Mouse (Mus musculus): ENCODE data around the gene Plxnb2.
A peak's percentile ranks its signal among the peaks of the same experiment; 100 is the strongest.

Gene Plxnb2

GRCm38 (mm10) chr15:89149271-89150040 is 31.1 kb downstream of the Plxnb2 start, which contains the start of gene Mapk11:
Gene Mapk11 (minus strand): TSS chr15:89149628.
- DNase-seq (ENCODE audit: inconsistent ontology term) = no peak

DNA sequence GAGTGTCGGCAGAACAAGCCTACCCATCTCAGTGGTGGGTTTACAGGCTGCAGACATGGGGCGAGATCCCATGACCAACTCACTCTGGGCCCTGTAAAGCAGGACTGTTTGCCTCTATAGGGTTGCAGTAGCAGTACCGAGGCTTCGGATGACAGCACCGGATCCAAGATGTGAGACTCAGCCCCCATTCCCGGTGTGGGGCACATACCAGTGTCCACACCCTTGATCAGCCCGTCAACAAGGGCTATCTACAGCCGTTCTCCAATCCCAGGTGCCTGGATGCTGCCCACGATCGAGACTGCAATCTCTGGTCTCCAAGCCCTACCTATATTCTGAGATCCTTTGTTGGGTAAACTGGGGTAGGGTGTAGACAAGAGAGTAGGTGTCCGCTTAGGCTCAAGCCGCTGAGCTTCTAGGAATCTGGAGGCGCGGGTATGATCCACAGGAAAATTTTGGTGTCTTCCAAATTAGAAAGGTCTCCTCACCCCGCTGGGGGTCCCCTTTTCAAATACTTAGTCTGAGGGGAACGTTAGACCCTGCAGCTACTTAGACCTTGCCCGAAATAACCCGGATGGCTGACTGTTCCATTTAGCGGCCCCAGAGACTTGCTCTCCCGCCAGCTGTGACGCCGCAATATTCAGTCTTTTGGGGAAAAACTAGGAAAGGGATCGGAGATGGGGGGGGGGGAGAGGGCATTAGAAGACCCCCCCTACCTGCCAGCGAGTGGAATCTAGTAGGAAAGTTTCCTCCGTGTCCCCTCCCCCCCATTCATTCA is 31.9 kb downstream of the Plxnb2 start:
- DNase-seq (ENCODE audit: inconsistent ontology term) = no peak

DNA sequence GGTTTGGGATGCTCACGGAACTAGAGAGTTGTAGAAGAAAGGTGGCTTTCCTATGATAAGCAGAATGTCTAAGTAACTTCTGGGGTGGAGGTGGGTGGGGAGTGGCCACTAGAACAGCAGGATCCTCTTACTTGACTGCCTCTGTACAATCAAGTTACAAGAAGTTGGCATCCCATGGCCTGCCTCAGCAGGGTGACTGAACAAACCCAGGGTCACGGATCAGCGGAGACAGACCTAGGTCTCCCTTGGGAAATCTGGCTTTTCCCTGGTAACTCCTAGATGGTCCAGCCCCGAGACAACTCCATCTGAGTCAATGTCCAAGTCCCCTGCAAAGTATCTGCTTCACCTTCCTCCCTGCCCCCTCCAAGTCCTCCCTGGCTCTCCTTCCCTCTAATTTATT is 32.7 kb downstream of the Plxnb2 start:
- no peak for DNase-seq (ENCODE audit: inconsistent ontology term)

DNA sequence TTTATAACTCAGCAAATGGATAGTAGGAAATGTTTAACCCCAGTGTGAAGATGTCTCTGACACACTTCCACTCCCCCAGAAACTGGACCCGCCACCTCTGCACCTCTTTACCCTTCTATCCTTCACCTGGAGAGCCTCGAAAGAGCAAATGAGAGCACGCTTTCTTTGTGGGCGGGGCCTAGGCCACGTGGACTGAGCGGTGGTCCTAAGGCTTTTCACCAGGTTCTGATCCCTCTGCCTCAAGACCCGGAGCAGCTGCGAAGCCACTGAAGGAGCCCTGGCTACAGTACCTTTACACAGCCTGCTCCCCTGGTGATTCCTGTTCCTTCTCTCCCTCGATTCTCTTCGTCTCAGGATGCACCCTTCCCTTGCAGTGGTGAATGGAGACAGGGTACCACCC is 33.1 kb downstream of the Plxnb2 start:
- no peak for DNase-seq (ENCODE audit: inconsistent ontology term)

- DNase-seq (ENCODE audit: inconsistent ontology term) = no peak
These were observed 33.6 kb downstream of the Plxnb2 start for GRCm38 (mm10) chr15:89147024-89147423.

DNA sequence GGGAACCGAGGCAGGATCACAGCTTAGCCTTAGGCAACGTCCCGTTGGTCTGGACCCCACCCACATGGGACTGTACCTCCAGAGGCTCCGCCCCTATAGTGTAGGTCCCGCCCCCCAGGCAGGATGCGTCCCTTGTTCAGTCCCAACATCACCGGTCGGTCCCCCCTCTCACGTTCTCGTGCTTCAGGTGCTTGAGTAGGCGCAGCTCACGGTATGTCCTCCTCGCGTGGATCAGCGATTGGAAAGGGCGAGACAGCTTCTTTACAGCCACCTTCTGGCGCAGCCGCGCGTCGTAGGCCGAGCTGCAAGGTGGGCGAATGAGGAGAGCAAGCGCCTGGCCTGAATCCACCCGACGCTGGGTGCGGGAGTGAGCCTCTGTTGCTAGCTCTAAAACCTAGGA is 34.1 kb downstream of the Plxnb2 start:
- DNase-seq (ENCODE audit: inconsistent ontology term) = peak; percentile 36

- no peak for DNase-seq (ENCODE audit: inconsistent ontology term)
These were observed 34.7 kb downstream of the Plxnb2 start for GRCm38 (mm10) chr15:89145813-89146350.

DNA sequence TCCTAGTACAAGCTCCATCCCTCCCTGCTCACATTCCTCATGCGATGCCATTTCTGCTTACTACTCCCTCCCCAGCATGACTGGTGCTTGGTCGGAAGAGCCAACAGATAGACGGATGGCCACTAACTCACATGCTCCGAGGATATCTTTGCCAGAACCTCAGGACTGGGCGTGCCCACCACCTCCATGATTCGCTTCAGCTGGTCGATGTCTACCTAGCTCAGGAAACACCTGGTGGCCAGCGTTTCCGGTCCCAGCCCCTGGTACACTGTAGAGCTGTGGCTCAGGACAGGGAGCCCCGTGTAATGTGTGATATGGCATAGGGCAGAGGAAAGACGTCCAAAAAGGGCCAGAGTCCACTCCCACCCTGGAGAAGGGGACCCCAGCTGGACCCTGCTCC is 35.6 kb downstream of the Plxnb2 start:
- no peak for DNase-seq (ENCODE audit: inconsistent ontology term)

GRCm38 (mm10) chr15:89143134-89143533 is 37.5 kb downstream of the Plxnb2 start:
- no peak for DNase-seq (ENCODE audit: inconsistent ontology term)

DNA sequence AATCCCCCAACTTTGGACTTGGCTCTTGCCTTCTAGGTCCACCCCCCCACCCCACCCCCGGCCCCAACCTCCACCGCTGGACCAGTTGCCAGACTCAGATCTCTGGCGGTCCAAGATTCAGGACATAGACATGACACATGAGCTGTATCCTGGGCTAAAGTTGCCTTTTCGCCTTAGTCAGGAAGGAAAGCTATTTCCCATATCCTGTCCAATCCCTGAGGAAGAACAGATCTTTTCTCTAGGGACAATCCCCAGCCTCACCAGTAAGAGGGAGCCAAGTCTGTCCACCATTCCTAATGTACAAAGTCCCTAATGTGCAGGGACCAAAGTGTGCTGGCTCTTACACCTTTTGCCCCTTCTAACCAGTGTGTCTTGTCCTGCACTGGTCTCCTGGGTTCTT is 38.7 kb downstream of the Plxnb2 start:
- no peak for DNase-seq (ENCODE audit: inconsistent ontology term)

- no peak for DNase-seq (ENCODE audit: inconsistent ontology term)
These were observed 39.1 kb downstream of the Plxnb2 start for GRCm38 (mm10) chr15:89141443-89141842.

DNA sequence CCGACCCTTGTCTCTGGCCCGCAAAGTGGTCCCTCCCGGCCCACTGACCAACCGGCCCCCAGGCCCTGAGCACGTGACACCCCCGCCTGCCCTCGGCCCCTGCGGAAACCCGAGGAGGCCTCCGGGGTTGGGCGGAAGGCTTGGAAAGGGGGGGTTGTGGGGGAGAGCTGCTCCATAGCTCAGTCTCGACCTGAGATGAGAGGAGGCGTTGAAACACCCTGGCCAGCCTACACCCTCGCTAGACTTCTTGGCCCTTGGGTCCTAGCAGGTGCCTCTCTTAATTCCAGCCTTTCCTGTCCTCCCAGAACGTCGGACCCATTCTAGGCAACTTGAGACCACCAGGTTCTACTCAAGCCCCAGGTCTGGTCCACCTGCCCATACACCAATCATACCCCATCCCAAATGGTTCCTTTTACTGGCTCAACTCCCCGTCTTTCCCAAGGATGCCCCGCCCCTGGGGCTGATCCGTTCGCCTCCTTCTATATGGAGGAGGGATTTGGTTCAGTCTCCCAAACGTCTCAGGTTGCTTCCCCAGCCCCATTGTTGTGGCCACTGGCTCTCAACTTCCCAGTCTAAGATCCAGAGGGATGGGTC is 39.8 kb downstream of the Plxnb2 start, which contains the start of gene Mapk12:
Gene Mapk12 (minus strand): TSS at position 45 of the 594 bp plus-strand sequence.
- peak; percentile 47 for DNase-seq (ENCODE audit: inconsistent ontology term)

GRCm38 (mm10) chr15:89140048-89140658 is 40.4 kb downstream of the Plxnb2 start:
- DNase-seq (ENCODE audit: inconsistent ontology term) = peak; percentile 39

DNA sequence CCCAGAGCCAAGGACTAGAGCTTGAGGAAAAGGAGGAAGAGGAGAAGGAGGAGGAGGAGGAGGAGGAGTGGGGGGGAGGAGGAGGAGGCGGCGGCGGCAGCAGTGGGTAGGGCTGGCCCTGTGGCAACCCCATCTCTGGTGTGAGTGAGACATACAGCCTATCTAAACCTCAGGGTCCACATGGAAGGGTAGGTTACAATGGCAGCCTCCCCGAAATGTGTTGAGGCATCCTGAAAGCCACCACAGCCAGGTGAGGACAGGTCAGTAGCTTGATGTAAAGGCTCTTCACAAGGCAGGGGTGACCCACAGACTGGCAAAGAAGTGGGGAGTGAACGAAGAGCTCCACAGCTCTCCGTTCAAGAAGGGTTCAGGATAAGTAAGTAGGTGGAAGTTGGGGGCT is 42.1 kb downstream of the Plxnb2 start:
- no peak for DNase-seq (ENCODE audit: inconsistent ontology term)

DNA sequence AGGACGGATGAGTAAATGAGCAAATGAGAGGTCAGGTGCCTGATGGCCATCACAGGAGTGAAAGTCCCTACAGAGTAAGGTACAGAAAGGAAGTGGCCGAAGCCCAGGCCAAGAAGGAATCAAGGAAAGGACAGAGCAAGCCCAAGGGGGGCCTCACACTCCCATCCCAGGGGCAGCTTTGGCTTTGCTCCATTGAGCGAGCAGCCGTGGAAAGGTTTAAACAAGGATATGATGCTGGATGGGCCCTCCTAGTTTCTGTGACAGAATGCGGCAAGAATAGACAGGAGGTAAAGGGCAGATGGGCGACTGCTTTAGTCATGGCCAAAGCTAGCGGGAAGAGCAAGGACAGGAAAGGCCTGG is 42.6 kb downstream of the Plxnb2 start:
- no peak for DNase-seq (ENCODE audit: inconsistent ontology term)

- no peak for DNase-seq (ENCODE audit: inconsistent ontology term)
These were observed 43.1 kb downstream of the Plxnb2 start for GRCm38 (mm10) chr15:89137378-89138045.

GRCm38 (mm10) chr15:89136461-89137155 is 44.0 kb downstream of the Plxnb2 start:
- no peak for DNase-seq (ENCODE audit: inconsistent ontology term)

- DNase-seq (ENCODE audit: inconsistent ontology term) = no peak
These were observed 49.3 kb downstream of the Plxnb2 start for GRCm38 (mm10) chr15:89131316-89131715.

- no peak for DNase-seq (ENCODE audit: inconsistent ontology term)
These were observed 50.3 kb downstream of the Plxnb2 start for GRCm38 (mm10) chr15:89130245-89130644.

Data from Muller cell, postnatal 12 days (primary cell).